Mouse (Mus musculus) embryonic facial prominence, embryonic 12.5 days (tissue): Measurements from ENCODE around the gene Kif18b. TPM values are rescaled to one million over a fixed set of nuclear protein-coding genes. Genes with fewer than 3 reads are reported as not detected.

ENCODE experiments used
- ATAC-seq: fragments of 200-750 bp; cut with Nextera tagmentation; 2 replicates; pipeline ENCODE4 v1.8.0; 2017; ENCODE audit not compliant: insufficient number of reproducible peaks, insufficient read depth, low FRiP score, low TSS enrichment
- H3K27ac ChIP-seq: fragments of 300-500 bp; sonication (generic); 2 replicates; pipeline ENCODE4 v1.5.1; 2016; ENCODE audit warnings: mild to moderate bottlenecking
- H3K27me3 ChIP-seq: fragments of 300-500 bp; sonication (generic); 2 replicates; pipeline ENCODE4 v1.6.1; 2016; ENCODE audit warnings: mild to moderate bottlenecking, moderate library complexity
- H3K36me3 ChIP-seq: fragments of 300-500 bp; sonication (generic); 2 replicates; pipeline ENCODE4 v1.6.1; 2016; ENCODE audit warnings: mild to moderate bottlenecking
- H3K4me1 ChIP-seq: fragments of 300-500 bp; sonication (generic); 2 replicates; pipeline ENCODE4 v1.6.1; 2016
- H3K4me2 ChIP-seq: fragments of 300-500 bp; sonication (generic); replicated peaks from 2 replicates; pipeline ENCODE4 v1.6.1; 2016; ENCODE audit warnings: mild to moderate bottlenecking, moderate library complexity
- H3K4me3 ChIP-seq: fragments of 300-500 bp; sonication (generic); 2 replicates; pipeline ENCODE4 v1.5.1; 2016; ENCODE audit warnings: mild to moderate bottlenecking
- H3K9ac ChIP-seq: fragments of 300-500 bp; sonication (generic); 2 replicates; pipeline ENCODE4 v1.6.1; 2016; ENCODE audit warnings: mild to moderate bottlenecking, moderate library complexity
- H3K9me3 ChIP-seq: fragments of 300-500 bp; sonication (generic); 2 replicates; pipeline ENCODE4 v1.6.1; 2016; ENCODE audit warnings: mild to moderate bottlenecking, moderate library complexity
- WGBS: fragments of 180-500 bp; shearing (Covaris S2); methylation state at CpG from one replicate; pipeline ENCODE4 v1.1.7; 2016; 5-methylcytosine and 5-hydroxymethylcytosine counted together
- polyA plus RNA-seq: library from polyadenylated mRNA; unstranded; fragments of >200 nt; fragmentation: Nextera tagmentation; extraction: Ambion mirVana; gene quantifications from 2 replicates; pipeline ENCODE4 v1.2.1, GENCODE M21; 2016

Kif18b gene
- polyA plus RNA-seq, result 10.3 and 10.6 TPM in 2 replicates

DNA sequence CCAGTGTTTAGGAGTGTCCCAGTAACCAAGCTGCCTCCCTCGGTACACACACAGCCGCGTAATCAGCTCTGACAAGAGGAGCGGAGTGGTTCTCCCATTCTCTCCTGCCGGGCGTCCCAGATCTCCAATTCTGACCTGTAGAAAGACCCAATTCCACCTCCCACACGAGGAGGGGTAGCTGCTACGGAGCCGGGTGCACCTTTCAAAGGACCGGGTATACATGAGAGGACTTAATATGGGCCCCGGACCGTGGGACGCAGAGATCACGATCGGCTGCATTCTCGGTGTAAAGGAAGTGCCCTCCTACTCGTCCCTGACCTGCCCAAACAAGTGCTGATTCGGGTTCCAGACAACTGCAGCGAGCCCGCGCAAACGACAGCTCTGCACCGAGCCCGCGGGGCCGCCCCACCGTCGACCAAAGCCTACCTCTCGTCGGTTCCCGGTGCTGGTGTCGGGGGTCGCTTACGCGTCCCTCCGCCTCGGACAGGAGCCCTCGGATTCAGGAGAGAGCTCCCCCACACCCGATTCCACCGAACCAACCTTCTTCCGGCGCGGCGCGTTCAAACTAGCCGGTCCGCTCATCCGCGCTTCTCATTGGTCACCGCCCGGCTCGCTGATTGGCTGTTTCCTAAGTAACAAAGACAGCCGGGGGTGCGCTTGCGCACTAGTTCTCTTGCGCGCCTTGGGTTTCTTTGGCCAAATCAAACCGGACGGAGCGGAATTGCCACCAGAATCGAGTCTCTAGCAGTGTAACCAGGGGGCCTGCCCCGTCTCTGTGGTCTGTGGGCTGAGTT is at the start of gene Kif18b:
Gene Kif18b, minus strand, starts transcription at position 568 of the 794 bp plus-strand sequence.
- Histone ChIP-seq H3K9ac (peak within 1 kb of the TSS; percentile 77), H3K9me3 (no peaks in the 10 kb centered on the region), H3K27me3 (no peaks in the 10 kb centered on the region), H3K27ac (peak within 1 kb of the TSS; percentile 95), H3K4me1 (peaks cover 19% of the 10 kb centered on the region), H3K4me3 (peak within 1 kb of the TSS; percentile 81), H3K4me2 (peak within 1 kb of the TSS; percentile 72), H3K36me3 (0 out of 2 replicates have a peak, but pooled peaks cover 3% of the 10 kb centered on the region)
- ATAC-seq, result peak; percentile 93
- under 1% methylated on average over 62 of the region's 62 CpGs for WGBS

DNA sequence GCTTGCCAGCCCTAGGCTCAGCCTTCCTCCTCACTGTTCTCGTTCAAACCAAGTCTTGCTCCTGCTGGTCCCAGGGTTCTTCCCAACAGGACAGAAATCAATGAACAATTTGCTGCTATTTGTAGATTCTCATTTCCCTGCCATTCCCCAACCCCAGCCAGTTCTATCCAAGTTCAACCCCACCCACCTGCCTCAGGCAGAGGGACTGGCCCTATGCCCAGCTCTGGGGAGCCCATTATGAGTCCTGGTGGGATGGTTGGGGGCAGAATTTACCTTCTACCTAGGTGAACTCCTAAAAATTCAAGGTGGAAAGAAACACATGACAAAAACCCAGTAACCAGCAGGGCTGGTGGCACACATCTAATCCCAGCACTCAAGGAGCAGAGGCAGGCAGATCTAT is 47.4 kb upstream of the Kif18b start:
- Histone ChIP-seq H3K9me3 (no peaks in the 10 kb centered on the region), H3K36me3 (no peaks in the 10 kb centered on the region), H3K27me3 (peaks cover 22% of the 10 kb centered on the region), H3K4me2 (no peak overlapping the region), H3K4me3 (no peak overlapping the region), H3K9ac (no peak overlapping the region), H3K27ac (no peak overlapping the region), H3K4me1 (peaks cover 9% of the 10 kb centered on the region)
- ATAC-seq, result no peak
- 50% methylated on average over 1 of the region's 1 CpGs for WGBS

GRCm38 (mm10) chr11:102971604-102972003 is 46.7 kb upstream of the Kif18b start:
- Histone ChIP-seq H3K27me3 (peaks cover 22% of the 10 kb centered on the region), H3K4me1 (peaks cover 9% of the 10 kb centered on the region), H3K9me3 (no peaks in the 10 kb centered on the region), H3K4me2 (no peak overlapping the region), H3K4me3 (no peak overlapping the region), H3K36me3 (no peaks in the 10 kb centered on the region), H3K9ac (no peak overlapping the region), H3K27ac (no peak overlapping the region)
- WGBS, result 50% methylated on average over 5 of the region's 5 CpGs
- ATAC-seq, result no peak

- H3K9me3 ChIP-seq, result no peaks in the 10 kb centered on the region
- WGBS, result 63% methylated on average over 16 of the region's 16 CpGs
- peak; percentile 58; the same call in 1 of the 2 replicates for ATAC-seq
- H3K9ac ChIP-seq, result no peak overlapping the region
- no peaks in the 10 kb centered on the region for H3K36me3 ChIP-seq
- H3K4me3 ChIP-seq, result no peak overlapping the region
- H3K27me3 ChIP-seq, result peaks cover 7% of the 10 kb centered on the region
- no peak overlapping the region for H3K4me2 ChIP-seq
- H3K27ac ChIP-seq, result no peak overlapping the region
- peaks cover 22% of the 10 kb centered on the region for H3K4me1 ChIP-seq
Observed at GRCm38 (mm10) chr11:102964547-102965091, 39.7 kb upstream of the Kif18b start.

- no peaks in the 10 kb centered on the region for H3K36me3 ChIP-seq
- H3K27me3 ChIP-seq, result peaks cover 7% of the 10 kb centered on the region
- peak overlapping the region; percentile 20; the same call in 1 of the 2 replicates for H3K27ac ChIP-seq
- H3K4me3 ChIP-seq, result no peak overlapping the region
- H3K9me3 ChIP-seq, result no peaks in the 10 kb centered on the region
- ATAC-seq, result no peak
- peak overlapping the region; percentile 35 for H3K4me2 ChIP-seq
- H3K9ac ChIP-seq, result no peak overlapping the region; the same call in 1 of the 2 replicates
- H3K4me1 ChIP-seq, result peaks cover 22% of the 10 kb centered on the region
- 16% methylated on average over 24 of the region's 24 CpGs for WGBS
Observed at GRCm38 (mm10) chr11:102963855-102964546, 39.1 kb upstream of the Kif18b start.

GRCm38 (mm10) chr11:102963246-102963854 is 38.4 kb upstream of the Kif18b start:
- Histone ChIP-seq H3K4me3 (peak overlapping the region; percentile 9; the same call in 1 of the 2 replicates), H3K27ac (peak overlapping the region; percentile 20; the same call in 1 of the 2 replicates), H3K4me2 (peak overlapping the region; percentile 35), H3K4me1 (peaks cover 22% of the 10 kb centered on the region), H3K36me3 (no peaks in the 10 kb centered on the region), H3K9ac (peak overlapping the region; percentile 8; the same call in 1 of the 2 replicates), H3K27me3 (peaks cover under 1% of the 10 kb centered on the region), H3K9me3 (no peaks in the 10 kb centered on the region)
- peak; percentile 38; the same call in 1 of the 2 replicates for ATAC-seq
- WGBS, result 4% methylated on average over 16 of the region's 16 CpGs

DNA sequence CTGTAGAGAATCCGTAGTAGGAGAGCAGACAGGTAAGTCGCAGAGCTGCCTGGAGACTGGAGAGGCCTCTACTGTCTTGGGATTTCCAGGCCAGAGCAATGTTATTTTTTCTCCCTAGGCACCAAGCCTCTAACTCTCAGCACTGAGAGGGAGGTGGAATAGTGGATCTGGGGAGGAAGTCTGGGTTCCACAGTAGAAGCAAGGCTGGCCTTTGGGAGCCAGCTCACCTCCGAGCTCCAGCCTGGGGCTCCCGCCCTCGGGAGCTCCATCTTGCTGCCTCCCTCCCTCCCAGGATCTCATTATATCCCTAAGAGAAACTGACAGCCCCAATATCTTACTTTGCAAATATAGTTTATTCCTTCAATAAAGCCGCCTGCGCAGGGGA is 37.9 kb upstream of the Kif18b start:
- Histone ChIP-seq H3K4me2 (peak overlapping the region; percentile 35), H3K4me1 (peaks cover 22% of the 10 kb centered on the region), H3K27ac (0 out of 2 replicates have a peak overlapping the region, but pooled peaks have one; percentile 20), H3K9ac (no peak overlapping the region), H3K36me3 (no peaks in the 10 kb centered on the region), H3K9me3 (no peaks in the 10 kb centered on the region), H3K27me3 (no peaks in the 10 kb centered on the region; the same call in none of the 2 replicates), H3K4me3 (peak overlapping the region; percentile 9; the same call in 1 of the 2 replicates)
- no peak for ATAC-seq
- whole genome bisulfite sequencing, result 28% methylated on average over 7 of the region's 7 CpGs

- ATAC-seq, result no peak
- no peak overlapping the region for H3K4me3 ChIP-seq
- H3K27ac ChIP-seq, result no peak overlapping the region
- H3K4me2 ChIP-seq, result no peak overlapping the region
- H3K36me3 ChIP-seq, result no peaks in the 10 kb centered on the region
- WGBS, result 91% methylated on average over 4 of the region's 4 CpGs
- H3K9ac ChIP-seq, result no peak overlapping the region
- H3K9me3 ChIP-seq, result no peaks in the 10 kb centered on the region
- peaks cover 30% of the 10 kb centered on the region for H3K4me1 ChIP-seq
- H3K27me3 ChIP-seq, result peaks cover 9% of the 10 kb centered on the region; the same call in 1 of the 2 replicates
Observed at GRCm38 (mm10) chr11:102961082-102961481, 36.2 kb upstream of the Kif18b start.

GRCm38 (mm10) chr11:102958870-102959269 is 33.9 kb upstream of the Kif18b start:
- H3K36me3 ChIP-seq, result no peaks in the 10 kb centered on the region
- ATAC-seq, result no peak
- 71% methylated on average over 1 of the region's 1 CpGs for WGBS
- peaks cover 20% of the 10 kb centered on the region for H3K4me1 ChIP-seq
- H3K27ac ChIP-seq, result no peak overlapping the region
- peaks cover 11% of the 10 kb centered on the region; the same call in 1 of the 2 replicates for H3K27me3 ChIP-seq
- no peak overlapping the region for H3K4me2 ChIP-seq
- no peak overlapping the region for H3K4me3 ChIP-seq
- no peak overlapping the region for H3K9ac ChIP-seq
- no peaks in the 10 kb centered on the region for H3K9me3 ChIP-seq

DNA sequence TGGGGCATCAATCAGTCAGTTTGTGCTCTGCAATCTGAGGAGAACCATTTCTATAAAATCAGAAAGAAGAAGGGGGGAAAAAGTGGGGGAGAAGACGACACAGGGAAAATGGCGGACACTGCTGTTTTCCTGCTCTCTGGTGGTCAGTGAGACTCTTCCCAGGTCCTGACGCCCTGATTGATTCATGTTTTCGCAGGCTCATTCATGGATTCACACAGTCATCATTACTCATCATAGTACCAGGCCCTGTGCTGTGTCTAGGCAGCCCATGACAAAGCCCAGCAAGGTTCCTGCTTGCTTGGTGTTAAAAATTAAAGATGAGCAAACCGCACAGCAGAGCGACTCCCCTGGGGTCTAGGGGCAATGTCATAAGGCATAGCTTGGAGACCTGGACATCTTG is 33.5 kb upstream of the Kif18b start:
- Histone ChIP-seq H3K27me3 (peaks cover 11% of the 10 kb centered on the region; the same call in 1 of the 2 replicates), H3K4me1 (peaks cover 16% of the 10 kb centered on the region), H3K4me2 (no peak overlapping the region), H3K36me3 (no peaks in the 10 kb centered on the region), H3K27ac (no peak overlapping the region), H3K4me3 (no peak overlapping the region), H3K9ac (no peak overlapping the region), H3K9me3 (no peaks in the 10 kb centered on the region)
- ATAC-seq, result no peak
- WGBS, result 84% methylated on average over 6 of the region's 6 CpGs

DNA sequence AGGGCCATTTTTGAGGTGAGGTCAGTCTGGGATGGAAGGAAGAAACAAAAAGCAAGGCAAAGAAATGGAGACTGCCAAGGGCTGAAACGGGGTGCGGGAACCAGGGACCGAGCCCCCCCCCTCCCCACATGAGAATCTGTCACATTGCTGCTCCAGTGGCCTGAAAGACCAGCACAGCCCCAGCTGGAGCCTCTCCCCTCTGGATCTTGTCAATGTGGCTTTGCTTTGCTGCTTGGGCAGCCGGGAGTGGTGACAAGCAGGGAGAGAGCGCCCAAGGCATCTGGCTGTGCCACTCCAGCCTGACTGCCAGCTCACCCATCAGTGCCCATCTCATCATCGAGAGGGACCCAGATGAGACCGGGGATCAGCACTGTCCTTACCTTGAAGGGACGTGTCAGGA is 32.8 kb upstream of the Kif18b start:
- Histone ChIP-seq H3K4me1 (peaks cover 8% of the 10 kb centered on the region), H3K27me3 (peaks cover 11% of the 10 kb centered on the region; the same call in 1 of the 2 replicates), H3K36me3 (no peaks in the 10 kb centered on the region), H3K9ac (no peak overlapping the region), H3K9me3 (no peaks in the 10 kb centered on the region), H3K27ac (0 out of 2 replicates have a peak overlapping the region, but pooled peaks have one; percentile 31), H3K4me3 (no peak overlapping the region), H3K4me2 (no peak overlapping the region)
- WGBS, result 81% methylated on average over 8 of the region's 8 CpGs
- ATAC-seq, result no peak
